Mouse (Mus musculus) layer of hippocampus, adult 9-10 months (tissue): ENCODE data around the gene Dcaf1.
A peak's percentile ranks its signal among the peaks of the same experiment; 100 is the strongest.

Experiments
- DNase-seq: peaks from one replicate; pipeline ENCODE4 v3.0.0; 2022; ENCODE audit warnings: low spot score

Gene Dcaf1

DNA sequence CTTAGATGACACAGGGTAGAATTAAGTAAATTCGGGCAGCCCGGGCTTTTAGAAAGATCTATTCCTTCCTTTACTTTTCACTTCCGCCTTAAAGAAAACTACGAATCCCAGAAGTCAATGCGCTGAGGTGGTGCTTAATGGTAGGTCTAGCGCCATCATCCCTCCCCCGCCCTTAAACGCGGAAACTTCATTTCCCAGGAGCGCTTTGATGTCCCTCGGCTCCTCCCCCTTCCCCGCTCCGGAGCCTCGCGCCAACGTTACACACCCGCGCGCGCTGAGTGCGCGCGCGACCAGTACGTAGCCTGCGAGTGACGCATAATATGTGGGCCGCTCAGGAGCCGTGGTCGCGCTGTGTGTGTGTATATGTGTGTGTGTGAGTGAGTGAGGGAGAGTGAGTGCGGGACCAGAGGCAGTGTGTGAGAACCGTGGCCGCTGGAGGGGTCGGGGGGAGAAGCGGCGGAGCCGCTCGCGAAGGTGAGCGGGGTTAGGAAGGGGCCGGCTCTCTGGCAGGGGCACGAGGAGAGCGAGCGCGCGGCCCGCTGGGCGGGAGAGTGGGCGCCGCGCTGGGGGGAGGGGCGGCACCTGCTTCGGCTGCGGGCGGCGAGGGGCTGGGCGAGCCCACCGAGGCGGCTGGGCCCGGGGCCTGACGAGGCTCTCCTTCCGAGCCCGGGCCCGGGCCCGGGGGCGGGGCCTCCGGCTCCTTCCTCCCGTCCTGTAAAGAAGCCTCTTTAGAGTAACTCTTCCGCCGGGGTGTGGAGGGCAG is at the start of gene Dcaf1:
Gene Dcaf1 (plus strand): TSS at position 257 of the 763 bp plus-strand sequence.
- DNase-seq = peak; percentile 84

DNA sequence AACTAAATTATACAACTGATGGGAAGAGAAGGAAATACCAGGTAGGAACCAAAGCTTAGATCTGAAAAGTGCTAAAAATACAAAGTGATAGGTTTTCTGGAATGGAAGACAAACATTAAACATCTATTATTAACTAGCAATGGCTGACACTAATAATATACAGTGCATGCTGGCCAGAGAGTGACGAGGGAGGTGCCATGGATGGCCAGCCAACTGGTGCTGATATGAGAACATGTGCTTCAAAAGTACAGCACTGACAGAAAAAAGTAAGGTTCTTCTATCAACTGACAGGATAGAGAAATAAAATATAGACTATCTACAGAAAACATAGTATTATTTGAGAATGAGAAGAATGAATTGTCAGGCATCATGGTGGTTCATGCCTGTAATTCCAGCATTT is 45.6 kb upstream of the Dcaf1 start:
- DNase-seq = no peak

- DNase-seq = no peak
Observed at GRCm38 (mm10) chr9:106777423-106777822, 44.3 kb upstream of the Dcaf1 start.

DNA sequence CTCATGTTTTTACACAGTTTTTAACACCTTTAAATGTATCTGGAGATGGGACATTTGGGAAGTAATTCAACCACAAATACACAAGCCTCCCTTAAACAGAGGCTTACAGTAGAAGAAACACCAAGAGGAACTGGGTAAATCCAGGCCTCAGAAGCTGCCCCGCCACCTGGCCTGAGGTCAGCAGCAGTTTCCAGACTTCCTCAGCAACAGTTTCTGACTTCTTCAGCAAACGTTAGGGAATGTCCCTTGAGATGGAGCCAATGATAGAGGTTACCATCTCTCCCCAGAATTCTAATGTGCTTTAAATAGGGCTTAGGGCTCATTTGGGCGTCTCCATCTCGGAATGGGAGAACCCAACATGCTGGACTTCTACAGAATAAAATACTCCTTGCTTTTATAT is 43.4 kb upstream of the Dcaf1 start:
- DNase-seq = no peak

DNA sequence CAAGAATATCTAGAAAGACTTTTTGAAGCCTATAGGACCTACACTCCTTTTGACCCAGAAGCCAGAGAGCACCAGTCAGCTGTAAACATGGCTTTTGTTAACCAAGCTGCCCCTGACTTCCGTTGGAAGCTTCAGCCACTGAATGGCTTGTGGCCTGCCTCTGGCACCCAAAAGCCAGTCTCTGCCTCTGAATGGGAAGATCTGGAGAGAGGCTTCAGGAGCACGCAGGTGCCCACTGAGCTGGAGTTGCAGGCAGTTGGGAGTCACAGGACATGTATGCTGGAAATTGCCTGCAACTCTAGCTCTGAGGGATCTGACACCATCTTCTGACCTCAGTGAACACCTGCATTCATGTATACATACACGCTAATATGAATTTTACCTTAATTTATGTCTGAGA is 41.6 kb upstream of the Dcaf1 start:
- no peak for DNase-seq

DNA sequence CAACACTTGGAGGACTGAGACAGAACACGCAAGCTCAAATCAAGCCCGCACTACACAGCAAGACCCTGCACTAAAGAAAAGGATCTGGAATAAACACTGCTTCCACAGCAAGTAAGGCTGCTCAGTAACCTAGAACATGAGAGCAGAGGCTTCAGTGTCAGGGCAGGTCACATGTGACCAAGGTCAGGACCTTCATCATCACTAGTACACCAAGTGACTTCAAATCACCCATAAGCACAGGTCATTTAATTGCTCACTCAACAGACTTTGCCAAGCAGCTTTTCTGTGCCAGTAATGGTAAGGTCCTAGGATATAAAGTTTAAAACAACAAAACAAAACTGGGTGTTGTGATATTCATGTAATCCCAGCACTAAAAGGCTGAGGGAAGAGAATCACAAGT is 38.1 kb upstream of the Dcaf1 start:
- DNase-seq = no peak

DNA sequence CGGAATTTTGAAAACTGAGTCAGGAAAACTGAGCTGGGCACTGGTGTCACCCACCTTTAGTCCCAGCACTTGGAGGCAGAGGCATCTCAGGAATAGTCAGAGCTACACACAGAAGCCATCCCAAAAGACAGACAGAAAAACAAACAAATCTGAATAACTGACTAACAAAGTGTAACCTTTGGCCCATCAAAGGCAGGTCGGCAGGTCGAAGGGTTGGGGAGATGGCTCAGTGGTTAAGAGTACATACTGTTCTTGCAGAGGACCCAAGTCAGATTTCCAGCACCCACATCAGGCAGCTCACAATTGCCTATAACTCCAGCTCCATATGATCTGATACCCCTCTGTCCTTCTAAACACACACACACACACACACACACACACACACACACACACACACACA is 36.5 kb upstream of the Dcaf1 start:
- DNase-seq = no peak

DNA sequence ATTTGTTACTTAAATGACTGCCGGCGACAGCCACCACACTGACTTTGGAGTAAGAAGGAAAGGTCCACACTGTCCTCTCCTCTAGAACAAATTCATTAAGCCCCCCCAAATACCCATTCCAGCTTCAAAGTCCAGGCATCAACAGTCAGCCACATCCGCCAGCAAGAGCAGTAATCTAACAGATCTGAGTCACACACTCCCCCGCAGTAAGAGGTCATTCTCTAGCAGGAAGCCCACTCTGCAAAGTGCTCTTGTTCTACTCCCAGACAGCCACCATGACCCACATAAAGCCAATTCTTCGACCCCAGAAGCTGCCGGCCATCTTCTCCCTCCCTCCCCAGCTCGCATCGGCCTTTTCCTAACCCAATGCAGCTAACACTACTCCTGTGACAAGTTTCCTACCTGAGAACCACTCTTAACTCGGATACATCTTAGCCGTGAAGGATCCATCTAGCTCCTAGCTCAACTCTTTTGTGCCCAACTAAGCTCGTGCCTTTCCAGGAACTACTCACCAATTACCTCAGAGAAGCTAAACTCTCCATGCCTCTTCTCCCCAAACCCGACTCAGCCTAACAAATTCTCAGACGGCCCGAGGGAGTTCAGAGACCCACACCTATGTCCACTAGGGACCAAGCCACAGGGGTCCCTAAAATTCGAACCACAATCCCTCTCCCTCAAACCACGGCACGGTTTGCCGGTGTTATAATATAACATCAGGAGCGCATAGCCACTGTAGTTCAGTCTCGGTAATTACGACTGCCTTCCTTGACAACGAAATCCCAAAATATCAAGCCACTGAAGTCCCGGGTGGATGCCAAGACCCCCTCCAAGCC is 33.5 kb upstream of the Dcaf1 start:
- DNase-seq = no peak

DNA sequence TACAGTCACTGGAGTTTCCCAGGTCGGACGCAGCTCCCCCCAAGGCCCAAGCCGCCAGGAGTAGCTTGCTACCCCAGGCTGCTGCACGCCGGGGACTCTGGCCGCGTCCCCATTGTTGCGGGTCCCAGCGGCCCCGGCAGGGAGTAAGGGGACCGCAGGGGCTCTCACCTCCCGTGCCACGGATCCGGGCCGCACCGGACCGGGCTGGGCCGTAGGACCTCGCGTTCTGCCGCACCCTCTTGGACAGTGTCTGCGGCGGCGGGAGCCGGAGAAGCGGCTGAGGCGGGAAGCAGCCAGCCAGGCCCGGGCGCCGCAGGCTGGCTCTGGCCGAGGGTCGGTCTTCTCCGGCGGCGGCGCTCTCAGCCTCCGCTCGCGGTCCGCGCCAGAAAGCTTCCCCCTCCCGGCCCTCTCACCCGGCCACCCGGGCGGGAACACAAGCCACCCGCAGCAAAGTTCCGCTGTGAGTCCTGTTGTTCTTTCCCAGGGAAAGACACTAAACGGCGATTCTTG is 32.8 kb upstream of the Dcaf1 start, which contains the start of gene Rad54l2:
Gene Rad54l2 (minus strand): TSS at position 383 of the 510 bp plus-strand sequence.
- peak; percentile 49 for DNase-seq

DNA sequence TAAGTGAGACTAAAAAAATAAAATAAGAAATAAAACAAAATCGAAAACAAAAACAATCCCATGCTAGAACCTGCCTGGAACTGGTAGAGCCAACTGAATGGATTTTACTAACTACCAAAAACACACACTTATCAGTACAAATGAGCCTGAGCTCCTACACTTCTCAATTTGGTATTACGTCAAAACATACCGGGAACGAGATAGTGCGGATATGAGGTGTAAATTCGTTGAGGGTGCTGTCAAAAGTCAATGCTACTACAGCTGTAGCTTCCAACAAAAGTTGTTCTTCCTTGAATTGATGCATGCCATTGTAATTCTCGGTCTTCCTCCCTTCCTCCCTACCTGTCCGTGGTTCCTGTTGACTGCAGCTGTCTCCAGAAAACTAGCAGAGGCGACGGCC is 32.3 kb upstream of the Dcaf1 start:
- DNase-seq = no peak

- no peak for DNase-seq
Observed at GRCm38 (mm10) chr9:106790831-106791230, 30.8 kb upstream of the Dcaf1 start.

DNA sequence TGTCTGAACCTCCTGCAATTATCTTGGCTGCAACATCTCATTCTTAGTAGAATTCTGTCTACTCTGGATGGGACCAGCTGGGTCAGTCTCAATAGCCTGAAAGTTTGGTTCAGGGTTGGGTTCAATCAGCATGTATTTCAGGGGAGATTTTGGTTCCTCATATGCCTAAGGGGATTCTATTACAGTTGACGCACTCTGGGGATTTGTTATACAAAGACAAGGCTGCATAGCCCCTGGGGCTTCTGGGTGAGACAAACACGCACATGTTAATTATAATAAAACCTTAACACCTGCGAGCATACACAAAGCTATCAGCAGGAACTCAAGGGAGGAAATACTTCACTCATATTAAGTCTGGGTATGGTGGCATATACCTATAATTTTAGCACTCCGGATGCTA is 15.2 kb upstream of the Dcaf1 start:
- no peak for DNase-seq

DNA sequence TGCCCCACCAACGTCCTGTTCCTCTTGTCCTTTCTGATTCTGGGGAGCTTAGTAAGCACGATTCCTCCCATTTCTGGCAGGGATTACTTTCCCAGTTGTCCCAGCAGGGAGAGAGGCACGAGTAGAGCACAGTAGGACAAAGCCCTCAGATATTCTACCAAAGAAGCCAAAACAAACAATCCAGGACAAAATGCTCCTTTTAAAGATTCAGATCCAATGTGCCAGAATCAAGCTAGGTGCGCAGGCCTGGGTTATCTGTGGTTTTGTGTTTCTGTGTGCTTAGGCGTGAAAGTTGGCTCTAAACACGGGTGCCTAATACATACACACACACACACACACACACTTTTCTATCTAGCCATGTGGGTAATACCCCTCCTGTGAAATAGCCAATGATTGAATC is 3.5 kb upstream of the Dcaf1 start:
- no peak for DNase-seq

- DNase-seq = no peak
Observed at GRCm38 (mm10) chr9:106819201-106819600, 2.5 kb upstream of the Dcaf1 start.

- DNase-seq = no peak
Observed at GRCm38 (mm10) chr9:106821050-106821617, 540 bp upstream of the Dcaf1 start.

DNA sequence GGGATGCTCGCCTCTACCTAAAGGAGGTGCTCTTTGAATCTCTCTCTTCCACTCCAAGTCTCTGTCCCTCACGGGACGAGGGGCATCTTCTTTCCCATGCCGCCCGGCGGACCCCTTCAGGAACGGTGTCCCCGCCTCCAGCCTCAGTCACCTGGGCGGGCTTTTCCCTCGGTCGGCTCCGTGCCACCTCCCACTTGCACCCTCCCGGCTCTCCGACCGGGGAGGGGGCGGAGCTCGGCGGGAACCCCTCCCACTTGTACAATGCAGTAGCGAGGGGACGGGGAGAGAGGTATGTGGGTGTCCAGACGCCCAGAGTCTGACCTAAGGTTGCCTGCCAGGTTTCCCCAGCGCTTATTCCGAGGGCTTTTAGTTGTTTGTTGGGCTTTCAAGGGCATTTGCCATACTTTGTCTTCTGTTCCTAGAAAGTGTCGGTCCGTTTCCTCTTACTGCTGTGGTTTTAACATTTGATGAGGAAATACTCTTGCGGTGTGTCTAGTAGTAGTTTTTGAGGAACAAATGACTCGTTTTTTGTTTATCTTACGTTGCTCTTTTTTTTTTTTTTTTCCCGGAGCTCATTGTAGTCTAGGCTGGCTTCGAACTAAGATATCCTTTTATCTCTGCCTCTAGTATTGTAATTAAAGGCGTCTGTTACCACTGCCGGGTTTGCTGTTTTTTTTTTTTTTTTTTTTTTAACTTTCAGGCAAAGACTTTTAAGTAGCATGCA is 869 bp downstream of the Dcaf1 start:
- no peak for DNase-seq

GRCm38 (mm10) chr9:106840569-106840968 is 18.9 kb downstream of the Dcaf1 start:
- DNase-seq = no peak

DNA sequence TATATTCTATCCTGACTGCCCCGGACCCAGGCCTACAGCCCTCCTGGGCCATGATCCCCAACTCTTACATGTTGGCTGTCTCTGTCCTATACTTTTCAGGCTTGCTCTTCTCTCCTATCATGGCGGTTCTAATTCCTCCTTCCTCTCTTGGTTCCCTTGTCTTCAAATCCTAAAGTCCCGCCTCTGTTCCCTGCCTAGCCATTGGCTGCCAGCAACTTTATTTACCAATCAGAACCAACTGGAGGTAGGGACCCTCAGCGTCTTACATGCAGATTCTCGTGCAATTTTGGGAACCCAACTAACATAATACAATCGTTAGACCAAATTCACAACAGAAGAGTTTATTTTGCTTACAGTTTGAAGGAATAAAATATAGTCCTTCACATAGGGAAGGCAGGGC is 21.1 kb downstream of the Dcaf1 start:
- DNase-seq = no peak

GRCm38 (mm10) chr9:106856664-106857063 is 35.0 kb downstream of the Dcaf1 start:
- no peak for DNase-seq

DNA sequence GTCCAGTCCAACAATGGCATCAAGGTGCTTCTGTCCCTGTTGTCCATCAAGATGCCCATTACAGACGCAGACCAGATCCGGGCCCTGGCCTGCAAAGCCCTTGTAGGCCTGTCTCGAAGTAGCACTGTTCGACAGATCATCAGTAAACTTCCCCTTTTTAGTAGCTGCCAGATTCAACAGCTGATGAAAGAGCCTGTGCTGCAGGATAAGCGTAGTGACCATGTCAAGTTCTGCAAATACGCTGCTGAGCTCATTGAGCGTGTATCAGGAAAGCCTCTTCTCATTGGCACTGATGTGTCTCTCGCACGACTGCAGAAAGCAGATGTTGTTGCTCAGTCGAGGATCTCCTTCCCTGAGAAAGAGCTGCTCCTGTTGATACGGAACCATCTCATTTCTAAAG is 36.4 kb downstream of the Dcaf1 start:
- no peak for DNase-seq

DNA sequence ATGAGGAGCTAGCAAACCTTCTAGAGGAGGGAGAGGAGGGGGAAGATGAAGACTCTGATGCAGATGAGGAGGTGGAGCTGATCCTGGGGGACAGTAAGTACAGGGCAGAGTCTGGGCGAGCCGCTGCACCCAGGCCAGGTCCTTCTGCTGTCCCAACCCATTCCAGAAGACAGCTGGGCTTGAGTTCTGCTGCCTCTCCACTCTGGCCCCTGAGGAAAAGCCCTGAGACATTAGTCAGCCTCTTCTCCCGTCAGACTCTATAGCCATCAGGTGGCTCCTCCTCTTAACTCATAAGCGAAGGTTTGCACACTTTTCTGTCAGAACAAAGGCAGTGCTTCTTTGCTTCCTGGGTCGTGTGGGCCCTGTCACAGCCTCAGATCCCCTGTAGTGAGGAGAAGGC is 52.5 kb downstream of the Dcaf1 start:
- no peak for DNase-seq

DNA sequence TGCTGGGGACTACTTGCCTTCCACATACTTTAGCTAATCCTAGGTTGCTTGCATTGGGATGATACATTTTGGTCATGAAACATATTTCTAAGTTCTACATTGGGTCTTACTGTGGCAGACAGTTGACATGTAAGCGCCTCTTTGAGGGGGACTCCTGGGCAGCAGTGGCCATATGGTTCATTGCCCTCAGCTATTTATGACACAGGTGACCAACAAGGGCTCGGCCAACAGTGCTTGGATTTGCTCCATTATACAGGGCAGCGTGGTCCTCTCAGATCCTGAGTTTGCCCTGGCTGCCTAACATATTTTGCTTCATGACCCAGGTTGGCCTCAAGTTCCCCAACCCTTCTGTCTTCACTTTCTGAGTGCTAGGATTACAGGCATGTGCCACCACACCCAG is 55.0 kb downstream of the Dcaf1 start:
- no peak for DNase-seq
